ENCODE assay signal across 22 mouse cellular contexts in the genomic region with DNA sequence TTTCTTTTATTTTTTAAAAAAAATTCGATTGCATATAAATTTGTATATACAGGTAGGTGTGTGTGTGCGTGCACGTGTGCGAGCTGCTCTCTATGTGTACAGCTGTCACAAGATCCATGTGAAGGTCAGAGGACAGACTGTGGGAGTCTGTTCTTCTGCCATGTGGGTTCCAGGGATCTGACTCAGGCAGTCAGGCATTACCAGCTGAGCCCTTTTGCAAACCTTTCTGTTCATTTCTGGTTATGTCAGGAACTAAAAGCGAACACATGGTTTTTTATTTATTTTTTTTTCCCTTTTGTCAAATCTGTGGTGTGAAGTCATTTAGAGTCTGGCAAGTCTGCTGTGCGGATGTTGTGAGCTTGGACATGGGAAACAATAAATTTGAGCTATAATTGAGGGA. TPM values are rescaled to one million over a fixed set of nuclear protein-coding genes. Genes with fewer than 3 reads are reported as not detected.
"Had no signal": no experiment of that assay in that cellular context is flagged by ENCODE, and none has a peak within 500 bp of the region (broad histone marks: within the 10 kb centered on the region; RNA-seq: fewer than 3 reads in every experiment).

No protein-coding gene starts in this region.

- H3K4me1 ChIP-seq: limb, embryonic 12.5 days; limb, embryonic 15.5 days; midbrain, embryonic 12.5 days; midbrain, embryonic 15.5 days; neural tube, embryonic 12.5 days; neural tube, embryonic 15.5 days had no signal

- H3K4me2 ChIP-seq: limb, embryonic 12.5 days; limb, embryonic 15.5 days; liver, embryonic 11.5 days; lung, embryonic 14.5 days; midbrain, embryonic 12.5 days; midbrain, embryonic 15.5 days; neural tube, embryonic 12.5 days; neural tube, embryonic 15.5 days had no signal

- H3K27me3 ChIP-seq: limb, embryonic 12.5 days; limb, embryonic 15.5 days; midbrain, embryonic 12.5 days; midbrain, embryonic 15.5 days; neural tube, embryonic 12.5 days; neural tube, embryonic 15.5 days had no signal

- H3K9me3 ChIP-seq: limb, embryonic 12.5 days; limb, embryonic 15.5 days; midbrain, embryonic 12.5 days; midbrain, embryonic 15.5 days; neural tube, embryonic 12.5 days; neural tube, embryonic 15.5 days had no signal

- ATAC-seq: liver, postnatal 0 days; lung, postnatal 0 days; midbrain, embryonic 15.5 days had no signal

- DNase-seq: kidney, adult 18-20 months; kidney, adult 9 months; kidney, postnatal 14 days; kidney, postnatal 4 days; liver, postnatal 0 days; lung, embryonic 14.5 days; right cerebral cortex, adult 18-20 months; right cerebral cortex, postnatal 14 days; right cerebral cortex, postnatal 4 days; thymus, postnatal 25 days had no signal

- H3K9ac ChIP-seq: limb, embryonic 12.5 days; limb, embryonic 15.5 days; liver, embryonic 14.5 days; liver, postnatal 0 days; lung, embryonic 14.5 days; midbrain, embryonic 12.5 days; midbrain, embryonic 15.5 days; neural tube, embryonic 12.5 days; neural tube, embryonic 15.5 days had no signal

- H3K4me3 ChIP-seq: limb, embryonic 12.5 days; limb, embryonic 15.5 days; midbrain, embryonic 12.5 days; midbrain, embryonic 15.5 days; neural tube, embryonic 12.5 days; neural tube, embryonic 15.5 days had no signal

- H3K27ac ChIP-seq: limb, embryonic 12.5 days; limb, embryonic 15.5 days; liver, embryonic 14.5 days; macrophage; midbrain, embryonic 12.5 days; midbrain, embryonic 15.5 days; neural tube, embryonic 12.5 days; neural tube, embryonic 15.5 days; stomach, postnatal 0 days had no signal

- H3K36me3 ChIP-seq: limb, embryonic 12.5 days; limb, embryonic 15.5 days; midbrain, embryonic 12.5 days; midbrain, embryonic 15.5 days; neural tube, embryonic 12.5 days; neural tube, embryonic 15.5 days had no signal

RNA-seq across cellular contexts. Expression of gene Rnf182, which starts 6.7 kb away (rescaled TPM):
- total RNA-seq: megakaryocyte, adult 5-6 weeks had no signal
- polyA plus RNA-seq: liver, postnatal 0 days; macrophage had no signal
